Mouse (Mus musculus) MEL (cell line): ENCODE measurements around the gene Reln.

Experiments
- CTCF ChIP-seq, 3 experiments: IDR thresholded peaks in 2 of 3; conservative IDR thresholded peaks in 1 of 3; 2 replicates each; pipeline ENCODE4 v1.5.1; 2011 to 2012; ENCODE audit warnings: low read length in 3 of 3, low read depth in 2 of 3, mild to moderate bottlenecking in 2 of 3, improper control_type of control experiment in 1 of 3, inconsistent platforms in 1 of 3, mixed read lengths in 1 of 3, moderate library complexity in 1 of 3; ENCODE audit not compliant: control insufficient read depth in 1 of 3, insufficient read depth in 1 of 3, poor library complexity in 1 of 3, severe bottlenecking in 1 of 3
- GATA1 ChIP-seq: IDR thresholded peaks from 2 replicates; pipeline ENCODE4 v1.6.1; 2011; ENCODE audit warnings: low read depth, low read length, improper control_type of control experiment
- HCFC1 ChIP-seq: IDR thresholded peaks from 2 replicates; pipeline ENCODE4 v1.6.1; 2012; ENCODE audit warnings: low read depth, mild to moderate bottlenecking, inconsistent platforms, low read length, improper control_type of control experiment, moderate library complexity
- MAFK ChIP-seq: IDR thresholded peaks from 2 replicates; pipeline ENCODE4 v1.6.1; 2011; ENCODE audit warnings: low read depth, mild to moderate bottlenecking, low read length, improper control_type of control experiment, borderline replicate concordance
- MXI1 ChIP-seq: IDR thresholded peaks from 2 replicates; pipeline ENCODE4 v1.6.1; 2011; ENCODE audit warnings: mild to moderate bottlenecking, low read depth, low read length, improper control_type of control experiment
- POLR2A ChIP-seq, 2 experiments: IDR thresholded peaks; 2 replicates each; pipeline ENCODE4 v1.6.1; 2011 to 2012; ENCODE audit warnings: low read length in 2 of 2, mild to moderate bottlenecking in 2 of 2, control low read depth in 1 of 2, improper control_type of control experiment in 1 of 2, low read depth in 1 of 2, moderate library complexity in 1 of 2; ENCODE audit not compliant: control insufficient read depth in 1 of 2, insufficient read depth in 1 of 2, poor library complexity in 1 of 2
- RCOR1 ChIP-seq: IDR thresholded peaks from 2 replicates; pipeline ENCODE4 v1.6.1; 2012; ENCODE audit warnings: low read depth, mild to moderate bottlenecking, inconsistent platforms, low read length, improper control_type of control experiment
- ZC3H11A ChIP-seq: IDR thresholded peaks from 2 replicates; pipeline ENCODE4 v1.6.1; 2012; ENCODE audit warnings: low read depth, mild to moderate bottlenecking, inconsistent platforms, low read length, improper control_type of control experiment

DNA sequence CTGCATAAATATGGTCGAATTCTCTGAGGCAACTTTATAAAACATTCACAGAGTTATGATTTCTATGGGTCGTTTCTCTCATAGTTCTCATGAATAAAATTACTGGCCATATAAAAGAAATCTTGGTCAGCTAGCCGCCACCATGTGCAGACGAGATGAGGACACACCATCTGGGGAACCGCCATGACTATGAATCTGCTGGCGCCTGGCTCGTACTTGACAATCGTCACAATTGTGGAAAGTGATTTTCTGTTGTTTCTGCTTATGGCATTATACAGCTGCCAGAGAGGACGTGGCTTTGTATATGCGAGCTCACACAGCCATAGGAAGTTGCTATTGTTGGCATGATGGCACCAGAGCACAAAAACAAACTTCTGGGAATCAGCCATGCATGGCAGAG lies 31.5 kb downstream of the Reln start:
- TF ChIP-seq CTCF (IDR thresholded peaks at IDR 0.05 in 2 of 3, conservative IDR thresholded peaks at IDR 0.05 in 1 of 3; ENCODE audit: control insufficient read depth in 1 of 3, insufficient read depth in 1 of 3, low read depth in 2 of 3, low read length in 3 of 3, poor library complexity in 1 of 3, severe bottlenecking in 1 of 3) (no peak), MXI1 (no peak), GATA1 (no peak), HCFC1 (no peak), POLR2A (IDR thresholded peaks at IDR 0.05; ENCODE audit: control insufficient read depth in 1 of 2, insufficient read depth in 1 of 2, low read depth in 1 of 2, low read length in 2 of 2, poor library complexity in 1 of 2) (no peak), ZC3H11A (no peak), RCOR1 (no peak), MAFK (no peak)
